Mouse (Mus musculus) urinary bladder, postnatal 25 days (tissue): ENCODE data around the gene Fbxo5.

Source experiments
- DNase-seq: peaks from one replicate; pipeline ENCODE4 v3.0.0; 2022; ENCODE audit warnings: low spot score

Gene Fbxo5

DNA sequence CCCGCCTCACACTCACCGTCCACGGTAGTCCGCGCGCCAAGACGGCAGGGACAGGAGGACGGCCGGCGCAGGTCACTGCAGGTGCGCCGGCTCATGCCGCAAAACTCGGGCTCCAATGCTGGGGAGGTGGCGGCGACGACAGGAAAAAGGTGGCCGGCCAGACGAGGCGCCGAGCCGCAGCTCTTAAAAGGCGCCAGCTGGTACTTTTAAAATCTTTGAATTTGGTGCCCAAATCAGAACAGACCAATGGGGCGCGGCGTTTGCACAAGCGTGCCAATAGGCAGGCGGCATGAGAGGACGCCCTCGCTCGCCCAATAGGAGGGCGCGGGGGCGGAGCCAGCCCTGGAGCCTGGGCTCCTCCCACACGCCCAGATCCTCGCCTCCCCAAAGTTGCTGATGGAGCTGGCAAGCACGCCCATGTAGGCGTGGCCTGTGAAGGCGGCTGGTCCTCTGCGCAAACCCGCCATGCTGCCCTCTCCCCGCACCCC is at the start of gene Fbxo5:
Gene Fbxo5, minus strand, starts transcription at position 358 of the 488 bp plus-strand sequence.
- peak; percentile 94 for DNase-seq

DNA sequence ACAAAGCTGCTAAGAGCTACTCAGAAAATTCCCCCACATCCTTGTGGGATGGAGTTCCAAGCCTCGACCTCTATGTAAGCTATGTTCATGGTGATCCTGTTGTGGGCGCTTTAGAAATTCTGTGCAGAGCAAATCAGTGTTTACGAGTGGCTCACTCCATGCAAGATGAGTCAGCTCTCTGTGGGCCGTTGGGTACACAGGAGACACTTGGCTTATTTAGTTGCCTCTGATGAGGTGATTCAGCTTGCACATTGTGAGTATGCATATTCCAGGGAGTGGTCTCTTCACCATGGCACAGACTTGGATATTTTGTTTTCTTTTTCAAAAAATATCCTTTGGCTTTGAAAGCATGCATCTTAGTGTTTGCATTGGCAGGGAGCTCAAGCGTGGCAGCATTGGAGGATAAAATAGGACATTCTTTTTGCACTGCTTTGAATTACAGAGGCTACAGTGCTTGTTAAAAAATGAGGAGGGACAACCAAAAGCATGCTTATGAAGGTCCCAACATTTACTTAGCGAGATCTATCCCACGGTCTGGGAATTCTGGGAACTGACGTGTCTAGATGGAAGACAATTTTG is 48.0 kb upstream of the Fbxo5 start:
- DNase-seq: no peak

DNA sequence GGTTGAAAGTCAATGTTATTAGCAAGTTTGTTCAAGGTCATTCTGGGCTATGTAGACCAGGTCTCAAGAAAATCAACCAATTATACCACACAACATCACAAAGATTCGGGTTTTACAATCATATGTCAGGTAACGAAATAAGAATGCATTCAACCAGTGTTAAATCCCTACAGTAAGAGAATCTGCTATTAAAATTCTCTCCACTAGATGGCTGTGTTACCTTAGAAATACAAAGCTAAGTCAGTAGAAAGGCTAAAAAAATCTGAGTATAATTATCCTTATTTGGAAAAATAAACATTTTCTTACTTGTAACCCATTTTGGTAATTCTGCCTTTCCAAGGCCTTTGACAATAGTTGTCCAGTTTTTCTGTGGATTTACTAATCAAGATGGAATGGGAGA is 41.5 kb upstream of the Fbxo5 start:
- no peak for DNase-seq

DNA sequence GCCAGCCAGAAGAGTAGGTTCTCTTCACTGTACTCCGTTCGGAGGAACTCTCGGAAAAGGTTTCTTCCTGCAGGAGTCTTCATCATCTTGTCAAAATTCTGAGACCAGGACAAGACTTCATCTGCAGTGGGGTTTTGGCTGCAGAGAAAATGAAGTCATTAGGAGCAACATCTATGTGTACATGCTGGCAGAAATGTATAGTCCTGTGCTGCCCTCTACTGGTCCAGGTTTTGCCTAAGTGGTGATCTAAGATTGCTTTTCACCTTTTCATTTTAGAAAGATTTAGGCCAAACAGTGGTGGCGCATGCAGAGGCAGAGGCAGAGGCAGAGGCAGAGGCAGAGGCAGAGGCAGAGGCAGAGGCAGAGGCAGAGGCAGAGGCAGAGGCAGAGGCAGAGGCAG is 36.0 kb upstream of the Fbxo5 start:
- DNase-seq: peak; percentile 33

DNA sequence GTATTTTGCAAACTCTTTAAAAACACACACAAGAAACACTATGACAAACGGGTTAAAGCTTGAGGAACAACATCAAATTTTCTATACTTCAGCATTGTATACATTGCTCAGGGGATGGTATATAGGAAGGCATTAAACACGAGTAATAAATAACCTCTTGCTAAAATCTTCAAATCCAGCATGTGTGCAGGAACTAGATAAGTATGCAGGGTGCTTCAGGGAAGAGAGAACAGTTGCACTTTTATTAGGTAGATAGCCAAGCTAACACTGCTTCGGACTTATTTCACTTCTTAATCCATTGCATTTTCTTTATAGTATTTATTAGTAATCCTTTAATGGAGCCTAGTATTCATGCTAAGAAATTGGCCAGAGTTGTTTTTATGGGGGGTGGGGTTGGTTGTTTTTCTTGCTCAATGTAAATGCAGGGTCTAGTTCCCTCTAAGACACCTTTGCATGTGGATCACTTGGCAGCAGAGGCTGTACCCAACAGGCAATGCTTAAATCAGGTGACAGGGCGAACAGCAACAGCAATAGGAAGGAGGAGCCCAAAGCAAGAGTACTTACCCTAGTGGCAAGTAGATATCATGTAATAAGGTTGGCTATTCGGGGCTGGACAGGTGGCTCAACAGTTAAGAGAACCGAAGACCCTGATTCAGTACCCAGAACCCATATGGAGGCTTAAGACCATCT is 21.1 kb upstream of the Fbxo5 start:
- no peak for DNase-seq

DNA sequence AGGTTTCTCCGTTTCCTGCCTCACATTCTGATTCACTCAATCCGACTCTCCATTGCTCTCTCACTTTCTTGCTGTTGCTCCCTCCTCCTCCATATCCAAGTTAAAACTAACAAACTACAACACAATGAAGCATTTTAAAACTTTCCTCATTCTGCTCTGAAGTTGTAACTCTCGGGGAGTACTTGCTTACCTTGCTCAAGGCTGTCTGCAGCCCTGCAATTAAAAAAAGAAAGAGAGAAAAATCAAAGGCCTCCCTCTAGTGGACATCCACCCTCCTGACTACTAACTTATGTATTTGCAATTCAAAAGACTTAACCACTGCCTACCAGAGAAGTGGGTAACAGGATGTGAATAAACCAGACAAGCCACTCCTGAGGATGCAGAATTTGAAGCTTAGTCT is 19.4 kb upstream of the Fbxo5 start:
- no peak for DNase-seq

DNA sequence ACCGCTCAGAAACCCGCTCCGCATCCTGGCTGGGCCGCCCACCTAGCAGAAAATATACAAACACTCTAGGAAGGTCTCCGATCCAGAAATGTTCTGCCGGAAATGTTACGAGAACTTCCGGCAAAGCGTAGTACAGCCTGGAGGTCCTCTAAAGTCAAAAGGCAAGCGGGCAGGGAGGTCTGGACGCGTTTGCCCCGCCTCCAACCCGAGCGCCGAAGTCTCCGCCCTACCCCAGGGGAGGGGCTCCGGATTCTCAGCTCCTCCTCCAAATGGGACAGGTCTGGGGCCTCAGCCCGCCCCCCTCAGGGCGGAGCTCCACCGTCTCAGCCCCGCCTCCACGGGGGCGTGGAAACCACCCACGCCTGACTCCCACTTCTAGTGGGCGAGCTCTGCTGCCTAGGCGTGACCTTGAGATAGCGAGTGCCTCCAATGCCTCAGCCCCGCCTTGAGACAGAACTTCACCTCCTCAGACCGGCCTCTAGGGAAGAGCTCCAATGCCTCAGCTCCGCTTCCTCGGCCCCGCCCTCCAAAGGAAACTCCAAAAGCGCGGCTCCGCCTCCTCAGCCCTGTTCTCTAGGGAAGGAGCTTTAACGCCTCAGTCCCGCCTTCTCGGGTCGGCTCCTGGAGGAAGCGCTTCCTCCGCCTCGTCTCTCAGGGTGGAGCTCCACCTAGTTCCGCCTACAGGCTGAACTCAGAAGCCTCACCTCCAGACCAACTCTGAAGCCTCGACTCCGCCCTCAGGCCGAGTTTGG is 18.5 kb upstream of the Fbxo5 start, which contains the start of gene Mtrf1l:
Gene Mtrf1l, minus strand, starts transcription at position 171 of the 752 bp plus-strand sequence.
- DNase-seq: peak; percentile 95

DNA sequence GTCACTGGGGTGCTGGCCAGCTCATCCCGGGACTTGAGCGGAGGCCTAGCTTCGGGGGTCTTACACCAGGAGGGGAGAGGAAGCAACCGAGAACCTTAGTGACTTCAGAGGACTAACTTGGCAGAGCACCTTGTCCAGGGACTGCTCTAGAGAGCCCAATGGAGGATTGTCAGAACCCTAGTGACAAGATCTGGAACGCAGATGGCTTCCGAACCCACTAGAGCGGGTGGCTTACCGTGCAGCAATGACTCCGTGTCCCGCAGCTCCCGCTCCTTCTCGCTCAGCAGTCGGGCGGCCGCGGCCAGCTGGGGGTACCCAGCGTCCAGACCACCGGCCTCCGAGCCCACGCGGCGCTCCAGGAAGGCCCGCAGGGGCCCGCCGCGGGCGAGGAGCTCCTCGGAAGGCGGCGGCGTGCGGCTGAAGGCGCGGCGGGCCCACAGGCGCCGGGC is 17.9 kb upstream of the Fbxo5 start:
- no peak for DNase-seq

DNA sequence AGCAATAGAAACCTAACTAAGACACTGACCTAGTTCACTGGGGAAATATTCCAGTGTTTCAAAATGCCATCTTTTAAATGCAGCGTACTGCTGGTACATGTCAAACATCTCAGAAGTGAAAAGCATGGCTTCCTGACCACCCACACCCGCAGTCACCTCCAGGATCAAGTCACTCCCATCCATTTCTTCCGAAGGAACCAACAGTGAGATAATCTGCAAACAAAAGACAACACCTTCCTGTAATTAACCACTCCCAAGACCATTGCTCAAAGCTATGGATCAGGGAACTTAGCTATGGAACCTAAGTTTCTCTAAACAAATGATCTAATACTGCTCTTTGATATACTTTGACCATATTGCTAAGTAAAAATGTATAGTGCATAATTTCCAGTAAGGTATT is 13.4 kb upstream of the Fbxo5 start:
- no peak for DNase-seq

DNA sequence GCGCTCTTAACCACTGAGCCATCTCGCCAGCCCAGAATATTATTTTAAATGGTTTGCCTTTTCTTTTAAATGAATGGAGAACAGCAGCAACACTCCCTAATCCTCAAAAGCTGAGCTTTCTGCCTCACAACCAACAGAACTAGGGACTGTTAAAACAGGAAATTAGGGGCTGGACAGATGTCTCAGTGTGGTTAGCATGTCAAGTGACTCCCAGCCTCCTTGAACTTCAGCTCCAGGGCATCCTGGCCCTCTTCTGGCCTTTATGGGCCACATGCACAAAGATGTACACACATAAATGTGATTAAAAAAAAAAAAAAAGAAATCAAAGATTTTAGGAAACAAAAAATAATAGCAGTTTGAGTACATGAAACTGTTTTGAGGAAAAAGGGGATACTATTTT is 10.6 kb upstream of the Fbxo5 start:
- no peak for DNase-seq

DNA sequence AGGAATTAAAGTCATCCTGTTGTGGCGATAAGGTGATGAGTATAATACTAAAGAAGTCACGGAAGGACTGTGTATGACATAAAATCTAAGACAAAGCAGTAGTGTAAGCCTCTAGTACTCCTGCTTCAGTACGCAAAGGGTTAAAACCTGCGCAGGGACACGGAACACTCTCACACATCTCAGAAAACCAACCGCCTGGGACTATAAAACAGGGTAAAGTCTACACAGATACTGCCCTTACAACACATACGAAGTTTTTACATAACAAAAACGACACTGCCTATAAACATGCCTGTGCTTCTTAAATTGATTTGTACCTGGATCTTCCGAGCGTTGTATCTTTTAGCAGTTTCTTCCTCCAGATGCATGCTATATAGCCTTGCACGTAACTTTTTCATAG is 8.3 kb upstream of the Fbxo5 start:
- no peak for DNase-seq

DNA sequence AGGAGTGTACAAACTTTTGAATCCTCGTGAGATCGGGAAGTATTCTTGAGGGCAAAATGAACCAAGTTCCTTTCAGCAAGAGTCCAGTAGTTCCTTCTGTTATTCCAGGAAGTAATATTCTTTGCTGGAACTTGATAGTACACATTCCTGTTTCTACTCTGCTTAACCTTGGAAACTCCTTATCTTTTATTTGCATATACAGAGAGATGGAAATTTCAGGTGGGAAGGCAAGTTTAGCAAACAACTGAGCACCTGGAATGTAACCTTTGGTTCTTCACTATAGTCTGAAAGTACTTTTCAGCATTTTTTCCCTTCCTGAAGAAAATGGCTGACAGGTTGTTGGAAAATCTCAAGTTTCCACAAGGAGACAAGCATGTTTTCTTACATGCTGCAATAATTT is 2.3 kb upstream of the Fbxo5 start:
- DNase-seq: no peak

DNA sequence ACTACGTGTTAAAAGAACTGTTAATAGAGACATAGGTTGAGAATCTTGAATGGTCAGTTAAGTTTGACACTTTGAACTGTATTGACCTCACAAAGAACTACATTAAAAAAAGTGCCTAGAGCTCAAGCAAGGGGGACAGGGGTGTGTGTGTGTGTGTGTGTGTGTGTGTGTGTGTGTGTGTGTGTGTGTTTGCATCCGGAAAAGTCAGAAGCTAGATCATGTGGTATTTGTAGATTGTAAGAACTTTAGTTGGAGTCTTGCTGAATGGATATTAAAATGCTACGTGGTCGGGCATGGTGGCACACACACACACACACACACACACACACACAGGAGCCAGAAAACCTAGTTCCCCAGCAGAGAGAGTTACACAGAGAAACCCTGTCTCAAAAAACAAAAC is 1.6 kb upstream of the Fbxo5 start:
- DNase-seq: no peak

DNA sequence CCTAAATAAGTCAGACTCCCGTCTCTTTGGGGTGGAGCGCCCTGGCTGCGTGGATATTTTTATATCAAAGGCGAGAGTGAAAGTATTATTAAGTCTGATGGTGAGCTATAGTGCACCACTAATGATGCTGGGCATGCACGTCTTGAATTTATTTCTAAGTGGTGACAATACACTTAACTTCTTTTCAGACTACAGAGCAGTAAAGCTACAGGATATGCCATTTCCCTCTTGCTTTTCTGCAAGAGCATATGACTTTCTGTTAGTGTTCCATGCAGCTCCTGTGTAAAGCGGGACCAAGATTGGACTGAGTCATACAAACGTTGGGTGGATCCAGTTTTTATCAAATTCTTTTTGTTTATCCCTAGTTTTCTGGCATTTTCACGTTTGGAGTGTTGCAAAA is 1.0 kb upstream of the Fbxo5 start:
- peak; percentile 8 for DNase-seq

DNA sequence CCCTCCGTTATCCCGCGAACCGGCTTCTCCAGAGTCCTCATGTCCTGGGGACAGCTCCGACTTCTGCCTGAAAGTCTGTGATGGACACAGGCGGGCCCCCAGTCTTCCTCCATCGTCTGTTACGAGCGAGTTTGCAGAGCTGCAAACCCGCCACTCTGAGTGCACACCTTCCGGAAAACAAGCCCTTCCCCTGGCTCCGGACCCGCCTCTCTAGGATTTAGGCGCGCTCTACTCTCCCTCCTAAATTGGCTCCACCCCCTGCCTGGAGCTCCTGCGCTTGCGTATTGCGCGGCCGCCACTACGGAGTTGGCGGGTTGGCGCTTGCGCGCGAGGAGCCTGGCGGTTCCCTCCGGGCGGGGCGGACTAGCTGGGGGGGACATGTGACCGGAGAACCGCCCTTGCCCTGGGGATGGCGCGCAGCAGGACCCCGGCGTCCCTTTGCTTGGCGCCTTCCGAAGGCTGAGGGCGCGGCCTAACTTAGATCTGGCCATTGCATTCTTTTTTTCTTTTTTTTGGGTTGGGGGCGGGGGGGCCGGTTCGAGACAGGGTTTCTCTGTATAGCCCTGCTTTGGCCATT is 419 bp upstream of the Fbxo5 start:
- DNase-seq: peak; percentile 91

DNA sequence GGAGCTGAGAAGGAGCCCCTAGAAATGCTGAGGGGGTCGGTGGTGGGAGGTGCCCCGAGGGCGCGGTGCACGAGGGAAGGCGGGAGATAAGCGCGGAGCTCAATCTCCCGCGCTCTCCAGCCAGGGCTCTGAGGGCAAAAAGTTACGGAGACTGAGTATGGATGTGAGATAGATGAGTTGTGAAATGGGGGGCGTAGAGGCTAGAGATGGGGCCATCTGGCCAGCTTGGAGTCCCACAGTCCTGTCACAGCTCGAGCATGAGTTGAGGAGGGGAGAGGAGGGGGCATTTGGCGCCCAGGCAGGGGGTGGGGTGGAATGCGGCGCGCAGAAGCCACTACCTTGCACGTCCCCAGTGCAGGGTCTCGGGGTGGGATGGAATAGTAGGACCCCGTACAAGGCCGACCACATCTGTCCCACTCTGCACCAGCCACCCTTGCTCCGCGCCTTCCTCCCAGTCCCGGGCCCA is 676 bp downstream of the Fbxo5 start:
- no peak for DNase-seq

DNA sequence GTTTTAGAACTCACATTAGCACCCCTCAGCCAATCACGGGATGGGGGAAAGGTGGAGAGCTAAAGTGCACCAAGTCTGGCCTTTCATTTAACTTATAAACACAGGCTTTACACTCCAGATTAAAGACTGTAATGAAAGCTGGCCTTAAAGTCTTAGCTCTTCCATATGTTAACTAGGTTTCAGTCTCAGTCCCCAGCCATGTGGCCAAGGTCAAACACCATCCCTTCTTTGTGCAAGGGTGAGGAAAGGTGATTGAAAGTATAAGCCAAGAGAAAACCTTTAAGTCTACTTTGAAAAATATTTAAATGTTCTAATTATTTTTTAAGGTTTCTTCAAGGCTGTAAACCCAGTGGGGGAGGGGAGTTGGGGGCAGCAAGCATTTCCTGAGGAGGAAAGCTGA is 1.7 kb downstream of the Fbxo5 start:
- DNase-seq: no peak

DNA sequence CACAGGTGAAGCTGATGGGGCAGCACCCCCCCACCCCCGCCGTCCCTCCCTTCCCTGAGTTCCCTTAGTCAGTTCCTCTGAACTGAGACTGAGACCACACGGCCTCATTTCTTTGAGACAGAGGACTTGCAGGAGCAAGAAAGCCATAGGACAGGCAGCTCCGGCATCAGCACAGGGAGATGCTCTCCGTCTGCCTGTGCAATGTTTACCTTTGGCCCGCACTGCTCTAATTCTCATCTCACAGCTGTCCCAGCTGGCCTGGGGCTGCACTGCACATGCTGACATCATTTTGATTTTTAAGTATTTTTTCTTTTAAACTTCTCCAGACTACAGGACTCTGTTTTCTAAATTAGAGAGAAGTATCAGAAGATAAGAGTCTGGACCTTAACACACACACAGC is 2.5 kb downstream of the Fbxo5 start:
- no peak for DNase-seq

DNA sequence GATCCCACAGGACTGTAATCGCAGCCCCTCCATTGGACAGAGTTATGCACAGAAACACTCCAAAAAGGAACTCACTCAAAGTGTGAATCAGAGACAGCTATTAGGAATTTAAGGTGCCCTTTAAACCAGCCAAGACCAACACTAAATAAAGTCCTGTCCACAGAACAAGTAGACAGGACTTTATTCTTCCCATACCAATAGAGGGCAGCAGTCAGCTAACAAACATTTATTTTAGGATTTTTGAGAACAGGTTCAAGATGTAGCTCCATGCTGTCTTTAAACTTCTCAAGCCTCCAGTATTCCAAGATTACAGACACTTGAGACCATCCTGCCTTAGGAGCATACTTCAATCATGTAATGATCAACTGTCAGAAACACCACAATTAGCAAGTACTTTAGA is 4.9 kb downstream of the Fbxo5 start:
- no peak for DNase-seq

DNA sequence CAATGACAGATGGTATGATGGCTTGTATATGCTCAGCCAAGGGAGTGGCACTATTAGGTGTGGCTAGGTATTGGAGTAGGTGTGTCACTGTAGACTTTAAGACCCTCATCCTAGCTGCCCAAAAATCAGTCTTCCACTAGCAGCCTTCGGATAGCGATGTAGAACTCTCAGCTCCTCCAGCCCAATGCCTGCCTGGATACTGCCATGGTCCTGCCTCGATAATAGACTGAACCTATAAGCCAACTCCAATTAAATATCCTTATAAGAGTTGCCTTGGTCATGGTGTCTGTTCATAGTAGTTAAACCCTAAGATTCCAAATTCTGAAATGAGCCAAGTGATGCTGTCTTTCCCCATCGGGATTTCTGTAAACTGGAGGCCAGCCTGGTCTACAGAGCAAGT is 7.3 kb downstream of the Fbxo5 start:
- no peak for DNase-seq

DNA sequence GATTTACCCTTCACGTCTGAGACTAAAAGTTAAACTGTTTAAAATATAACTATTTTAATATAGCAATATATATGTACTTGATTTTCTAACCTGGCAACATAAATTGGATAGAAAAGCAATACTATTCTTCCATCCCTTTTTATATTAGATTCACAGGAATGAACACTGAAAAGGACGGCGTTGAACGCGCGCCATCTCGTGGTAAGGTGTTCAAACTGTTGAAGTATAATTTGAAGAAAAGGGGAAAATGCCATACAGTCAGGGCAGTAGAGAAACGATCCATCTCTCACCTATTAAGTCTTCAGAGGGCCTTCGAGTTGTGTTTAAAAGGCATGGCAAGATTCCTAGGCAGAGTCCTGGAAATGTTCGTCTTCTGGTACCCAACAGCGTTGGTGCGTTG is 14.7 kb downstream of the Fbxo5 start:
- DNase-seq: peak; percentile 50

DNA sequence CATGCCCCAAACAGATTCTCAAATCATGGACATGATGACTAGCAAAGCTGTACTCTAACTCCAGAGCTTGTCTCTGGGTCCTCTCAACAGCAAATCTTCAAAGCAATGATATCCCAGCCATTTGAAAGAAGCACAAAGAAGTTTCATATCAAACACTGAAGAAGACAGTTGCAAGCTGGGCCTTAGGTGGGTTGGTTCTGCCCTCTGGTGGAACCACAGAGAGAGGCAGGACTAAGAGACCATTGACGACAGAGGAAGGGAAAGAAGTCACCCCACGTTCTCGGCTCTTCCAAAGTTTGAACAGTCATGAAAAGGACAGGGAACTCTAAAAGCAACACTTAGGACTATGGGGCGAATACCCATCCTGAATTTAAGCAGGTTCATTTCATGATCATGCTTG is 18.5 kb downstream of the Fbxo5 start:
- DNase-seq: no peak
